Mouse (Mus musculus) lung, embryonic 14.5 days (tissue): ENCODE measurements at regions not wholly inside any gene's neighbourhood (a gene's known extent, or its start where the extent isn't known, plus 50 kb on each side); places are given as distances from the start of the nearest gene placed in this dataset.
A peak's percentile ranks its signal among the peaks of the same experiment; 100 is the strongest.

Experiments used
- ATAC-seq: fragments of 200-750 bp; cut with Nextera tagmentation; 2 replicates; pipeline ENCODE4 v1.8.0; 2017; ENCODE audit warnings: mild to moderate bottlenecking, moderate TSS enrichment, moderate library complexity; ENCODE audit not compliant: insufficient read depth
- DNase-seq: peaks from one replicate; pipeline ENCODE4 v3.0.0-alpha.2; 2015
- H3K27ac ChIP-seq: fragments of 300-500 bp; sonication (generic); 2 replicates; pipeline ENCODE4 v1.5.1; 2014; ENCODE audit warnings: low read depth, mild to moderate bottlenecking, moderate library complexity
- H3K27me3 ChIP-seq: fragments of 300-500 bp; sonication (generic); 2 replicates; pipeline ENCODE4 v1.6.1; 2014; ENCODE audit warnings: low read length, control low read depth; ENCODE audit not compliant: insufficient read depth
- H3K36me3 ChIP-seq: fragments of 300-500 bp; sonication (generic); 2 replicates; pipeline ENCODE4 v1.6.1; 2014; ENCODE audit warnings: control low read depth; ENCODE audit not compliant: insufficient read depth
- H3K4me1 ChIP-seq: fragments of 300-500 bp; sonication (generic); 2 replicates; pipeline ENCODE4 v1.6.1; 2014; ENCODE audit warnings: antibody characterized with exemption, control low read depth; ENCODE audit not compliant: insufficient read depth
- H3K4me2 ChIP-seq: fragments of 300-500 bp; sonication (generic); 2 replicates; pipeline ENCODE4 v1.6.1; 2014; ENCODE audit warnings: mild to moderate bottlenecking
- H3K4me3 ChIP-seq: fragments of 300-500 bp; sonication (generic); 2 replicates; pipeline ENCODE4 v1.5.1; 2014; ENCODE audit warnings: low read depth, low read length
- H3K9ac ChIP-seq: fragments of 300-500 bp; sonication (generic); 2 replicates; pipeline ENCODE4 v1.6.1; 2014
- H3K9me3 ChIP-seq: fragments of 300-500 bp; sonication (generic); 2 replicates; pipeline ENCODE4 v1.6.1; 2016; ENCODE audit warnings: low read depth, low read length, control low read depth
- CTCF ChIP-seq: IDR thresholded peaks from 2 replicates; pipeline ENCODE4 v1.5.1; 2016; ENCODE audit warnings: antibody characterized with exemption, low read depth
- WGBS: fragments of 180-500 bp; shearing (Covaris S2); extraction: QIAGEN DNeasy Blood & Tissue Kit; methylation state at CpG from one replicate; pipeline ENCODE4 v1.1.7; 2014; 5-methylcytosine and 5-hydroxymethylcytosine counted together

DNA sequence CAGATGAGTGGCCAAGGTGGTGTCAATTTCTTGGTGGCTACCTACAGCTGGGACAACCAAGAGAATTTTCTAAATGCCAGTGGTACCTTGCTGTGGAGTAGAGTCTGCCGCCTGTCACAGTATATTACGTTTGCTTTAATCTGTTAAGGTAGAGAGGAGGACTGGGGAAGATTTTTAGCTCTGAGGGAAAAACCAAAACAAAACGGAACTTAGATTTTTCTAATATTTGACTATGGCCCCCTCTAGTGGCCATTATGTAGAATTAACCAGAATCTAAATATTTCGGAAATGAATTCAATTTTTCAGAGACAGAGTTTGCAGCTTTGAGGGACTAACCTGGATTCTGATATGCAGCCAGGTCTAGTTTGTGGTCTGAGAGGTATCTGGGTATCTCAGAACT is 59.3 kb upstream of the Papolg start:
- H3K4me3 ChIP-seq = no peak overlapping the region
- no peaks in the 10 kb centered on the region for H3K4me1 ChIP-seq
- ATAC-seq = no peak
- H3K4me2 ChIP-seq = peak overlapping the region; percentile 37; the same call in 1 of the 2 replicates
- 2% methylated on average over 4 of the region's 4 CpGs for WGBS
- H3K36me3 ChIP-seq = no peaks in the 10 kb centered on the region
- no peak overlapping the region; the same call in 1 of the 2 replicates for H3K9ac ChIP-seq
- peak; percentile 56 for TF ChIP-seq CTCF
- DNase-seq = peak; percentile 75
- H3K27me3 ChIP-seq = no peaks in the 10 kb centered on the region
- no peak overlapping the region for H3K27ac ChIP-seq
- no peaks in the 10 kb centered on the region for H3K9me3 ChIP-seq

DNA sequence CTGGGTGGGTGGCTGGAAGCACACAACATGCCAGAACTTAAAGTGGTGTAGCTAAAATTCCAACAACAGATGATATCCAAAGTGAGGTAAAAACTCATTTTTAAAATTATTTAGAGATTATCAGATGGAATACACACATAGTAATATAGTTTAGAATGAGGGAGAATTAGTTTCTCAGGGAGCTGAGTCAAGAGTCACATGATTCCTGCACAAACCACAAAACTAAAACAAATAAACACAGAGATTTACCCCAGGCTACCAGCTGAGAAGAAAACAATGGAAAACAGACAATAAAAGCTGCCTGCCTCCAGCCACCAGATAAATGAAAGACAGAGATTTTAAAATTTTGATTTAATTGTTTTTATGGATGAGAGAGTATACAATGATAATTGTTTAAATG is 50.9 kb upstream of the Papolg start:
- DNase-seq = no peak
- ATAC-seq = no peak
- H3K36me3 ChIP-seq = no peaks in the 10 kb centered on the region
- H3K27ac ChIP-seq = no peak overlapping the region
- H3K4me2 ChIP-seq = no peak overlapping the region
- H3K4me3 ChIP-seq = no peak overlapping the region
- no peaks in the 10 kb centered on the region for H3K27me3 ChIP-seq
- no peak overlapping the region for H3K9ac ChIP-seq
- H3K4me1 ChIP-seq = no peaks in the 10 kb centered on the region
- no peaks in the 10 kb centered on the region for H3K9me3 ChIP-seq
- TF ChIP-seq CTCF = no peak
